9 mouse cellular contexts compared by ENCODE assay signal in the genomic region with DNA sequence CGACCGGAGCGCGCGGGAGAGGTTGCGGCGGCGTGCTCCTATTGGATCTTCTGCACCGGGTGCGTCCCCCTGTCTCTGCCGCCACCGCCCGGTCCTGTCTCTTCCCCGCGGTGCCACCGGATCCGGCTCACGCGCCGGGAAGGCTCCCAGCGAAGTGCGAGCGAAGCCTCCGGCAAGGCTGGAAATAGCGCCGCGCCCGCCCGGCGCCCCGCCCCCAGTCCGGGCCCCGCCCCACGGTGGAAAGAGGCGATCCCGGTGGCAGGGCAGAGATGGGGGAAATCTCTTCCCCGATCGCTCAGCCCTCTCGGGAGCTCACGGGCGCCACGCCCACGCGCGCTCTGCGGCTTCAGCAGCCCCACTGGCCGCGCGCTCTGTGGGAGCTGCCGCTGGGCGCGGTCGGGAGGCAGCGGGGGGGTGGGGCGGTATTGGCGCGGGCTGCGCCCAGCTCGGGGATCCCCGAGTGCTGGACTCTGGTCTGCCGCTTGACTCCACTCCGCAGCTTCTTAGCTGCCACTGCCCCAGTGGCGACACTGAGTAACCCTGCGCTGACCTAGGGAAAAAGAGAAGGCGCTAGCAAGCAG. TPM values are rescaled to one million over a fixed set of nuclear protein-coding genes. Genes with fewer than 3 reads are reported as not detected.
DNase-seq lines count a peak whose midpoint lies in the region; ATAC-seq and TF ChIP-seq lines count a peak whose summit lies in the region.
"Had no signal": no experiment of that assay in that cellular context is flagged by ENCODE, and none has a peak within 500 bp of the region (broad histone marks: within the 10 kb centered on the region; RNA-seq: fewer than 3 reads in every experiment).

A gene (minus strand): TSS at position 181 of the 581 bp plus-strand sequence.

- H3K4me3 ChIP-seq in forebrain, embryonic 10.5 days: peak within 1 kb of the TSS; percentile 71
- peak within 1 kb of the TSS; percentile 61 for H3K4me3 ChIP-seq in heart, embryonic 13.5 days
- H3K4me3 ChIP-seq in kidney, embryonic 16.5 days (ENCODE audit: low read length): peak within 1 kb of the TSS; percentile 71
- peak within 1 kb of the TSS; percentile 57 for H3K4me3 ChIP-seq in limb, embryonic 14.5 days (replicated peaks; ENCODE audit: low read length)
- peak within 1 kb of the TSS; percentile 57 for H3K4me3 ChIP-seq in midbrain, embryonic 15.5 days
- H3K4me3 ChIP-seq in stomach, embryonic 16.5 days (replicated peaks; ENCODE audit: low read length): peak within 1 kb of the TSS; percentile 55

- TF ChIP-seq POLR2A in limb, embryonic 14.5 days (IDR thresholded peaks at IDR 0.05; ENCODE audit: borderline replicate concordance, extremely low read depth, insufficient read depth, insufficient read length): no peak

- DNase-seq in thymus, postnatal 25 days: peak; percentile 8
- DNase-seq in thymus, postnatal 14 days: no peak
- peak; percentile 76 for DNase-seq in forebrain, embryonic 10.5 days (ENCODE audit: extremely low spot score, low spot score)
- peak; percentile 47 for DNase-seq in limb, embryonic 14.5 days (ENCODE audit: low spot score)

- peak within 1 kb of the TSS; percentile 80 for H3K27ac ChIP-seq in forebrain, embryonic 10.5 days
- no peak within 1 kb of the TSS for H3K27ac ChIP-seq in heart, embryonic 13.5 days (replicated peaks)
- no peak within 1 kb of the TSS for H3K27ac ChIP-seq in kidney, embryonic 16.5 days (ENCODE audit: low read length)
- H3K27ac ChIP-seq in limb, embryonic 14.5 days (replicated peaks; ENCODE audit: low read depth, low read length): no peak within 1 kb of the TSS
- H3K27ac ChIP-seq in midbrain, embryonic 15.5 days: peak within 1 kb of the TSS; percentile 16
- no peak within 1 kb of the TSS for H3K27ac ChIP-seq in stomach, embryonic 16.5 days (ENCODE audit: low read length)

- peaks cover 80% of the 10 kb centered on the region for H3K27me3 ChIP-seq in forebrain, embryonic 10.5 days (ENCODE audit: poor library complexity, severe bottlenecking)
- H3K27me3 ChIP-seq in heart, embryonic 13.5 days (replicated peaks): peaks cover 79% of the 10 kb centered on the region
- peaks cover 41% of the 10 kb centered on the region for H3K27me3 ChIP-seq in kidney, embryonic 16.5 days (ENCODE audit: insufficient read depth, low read length)
- H3K27me3 ChIP-seq in limb, embryonic 14.5 days (ENCODE audit: control insufficient read depth, insufficient read depth, low read length): peaks cover 45% of the 10 kb centered on the region
- H3K27me3 ChIP-seq in midbrain, embryonic 15.5 days (replicated peaks): peaks cover 32% of the 10 kb centered on the region
- H3K27me3 ChIP-seq in stomach, embryonic 16.5 days (ENCODE audit: control insufficient read depth, insufficient read depth, low read length): peaks cover 43% of the 10 kb centered on the region
- H3K27me3 ChIP-seq: CH12.LX had no signal

- H3K9ac ChIP-seq in heart, embryonic 13.5 days: peak within 1 kb of the TSS; percentile 65
- H3K9ac ChIP-seq in kidney, embryonic 16.5 days (replicated peaks; ENCODE audit: low read length): peak within 1 kb of the TSS; percentile 73
- H3K9ac ChIP-seq in limb, embryonic 14.5 days (ENCODE audit: low read depth, low read length, severe bottlenecking): peak within 1 kb of the TSS; percentile 48
- H3K9ac ChIP-seq in midbrain, embryonic 15.5 days: peak within 1 kb of the TSS; percentile 42
- peak within 1 kb of the TSS; percentile 60 for H3K9ac ChIP-seq in stomach, embryonic 16.5 days (ENCODE audit: low read length)

- H3K36me3 ChIP-seq in forebrain, embryonic 10.5 days (replicated peaks): no peaks in the 10 kb centered on the region
- H3K36me3 ChIP-seq in heart, embryonic 13.5 days: no peaks in the 10 kb centered on the region
- no peaks in the 10 kb centered on the region for H3K36me3 ChIP-seq in kidney, embryonic 16.5 days (ENCODE audit: insufficient read depth, low read length)
- no peaks in the 10 kb centered on the region for H3K36me3 ChIP-seq in limb, embryonic 14.5 days (ENCODE audit: control insufficient read depth, insufficient read depth, low read length)
- no peaks in the 10 kb centered on the region for H3K36me3 ChIP-seq in midbrain, embryonic 15.5 days (replicated peaks)
- no peaks in the 10 kb centered on the region for H3K36me3 ChIP-seq in stomach, embryonic 16.5 days (ENCODE audit: control insufficient read depth, insufficient read depth, low read length)

- peak within 1 kb of the TSS; percentile 85 for H3K4me2 ChIP-seq in heart, embryonic 13.5 days
- H3K4me2 ChIP-seq in kidney, embryonic 16.5 days (replicated peaks; ENCODE audit: low read depth, low read length): peak within 1 kb of the TSS; percentile 96
- peak within 1 kb of the TSS; percentile 94 for H3K4me2 ChIP-seq in limb, embryonic 14.5 days (replicated peaks; ENCODE audit: low read depth, low read length, severe bottlenecking)
- peak within 1 kb of the TSS; percentile 87 for H3K4me2 ChIP-seq in midbrain, embryonic 15.5 days
- peak within 1 kb of the TSS; percentile 91 for H3K4me2 ChIP-seq in stomach, embryonic 16.5 days (ENCODE audit: low read depth, low read length)

- H3K4me1 ChIP-seq in forebrain, embryonic 10.5 days: peaks cover 31% of the 10 kb centered on the region
- H3K4me1 ChIP-seq in heart, embryonic 13.5 days: peaks cover 19% of the 10 kb centered on the region
- H3K4me1 ChIP-seq in kidney, embryonic 16.5 days (ENCODE audit: insufficient read depth, low read length): peaks cover 12% of the 10 kb centered on the region
- H3K4me1 ChIP-seq in limb, embryonic 14.5 days (ENCODE audit: control insufficient read depth, insufficient read depth, low read length): peaks cover 6% of the 10 kb centered on the region; the same call in 1 of the 2 replicates
- peaks cover 36% of the 10 kb centered on the region for H3K4me1 ChIP-seq in midbrain, embryonic 15.5 days
- H3K4me1 ChIP-seq in stomach, embryonic 16.5 days (ENCODE audit: control insufficient read depth, insufficient read depth, low read length): 0 out of 2 replicates have a peak, but pooled peaks cover 8% of the 10 kb centered on the region

- WGBS in forebrain, embryonic 10.5 days: under 1% methylated on average over 65 of the region's 65 CpGs
- WGBS in heart, embryonic 13.5 days: under 1% methylated on average over 64 of the region's 65 CpGs
- under 1% methylated on average over 49 of the region's 65 CpGs for WGBS in kidney, embryonic 16.5 days
- WGBS in limb, embryonic 14.5 days: under 1% methylated on average over 45 of the region's 65 CpGs
- 0% methylated on average over 65 of the region's 65 CpGs for WGBS in midbrain, embryonic 15.5 days
- WGBS in stomach, embryonic 16.5 days: under 1% methylated on average over 65 of the region's 65 CpGs

- H3K9me3 ChIP-seq in forebrain, embryonic 10.5 days: peaks cover 4% of the 10 kb centered on the region; the same call in 1 of the 2 replicates
- no peaks in the 10 kb centered on the region for H3K9me3 ChIP-seq in heart, embryonic 13.5 days
- no peaks in the 10 kb centered on the region for H3K9me3 ChIP-seq in kidney, embryonic 16.5 days (ENCODE audit: low read length)
- no peaks in the 10 kb centered on the region for H3K9me3 ChIP-seq in limb, embryonic 14.5 days (ENCODE audit: control insufficient read depth, low read length)
- H3K9me3 ChIP-seq in midbrain, embryonic 15.5 days: no peaks in the 10 kb centered on the region
- H3K9me3 ChIP-seq in stomach, embryonic 16.5 days (replicated peaks; ENCODE audit: control insufficient read depth, low read length): no peaks in the 10 kb centered on the region

- ATAC-seq in heart, embryonic 13.5 days (ENCODE audit: extremely low read depth, insufficient number of reproducible peaks, low FRiP score, low TSS enrichment): peak; percentile 42; the same call in 1 of the 2 replicates
- peak; percentile 90 for ATAC-seq in kidney, embryonic 16.5 days (ENCODE audit: low FRiP score, low TSS enrichment)
- peak; percentile 72 for ATAC-seq in limb, embryonic 14.5 days (ENCODE audit: low FRiP score, low read depth)
- ATAC-seq in midbrain, embryonic 15.5 days (replicated peaks): peak; percentile 72
- peak; percentile 89 for ATAC-seq in stomach, embryonic 16.5 days (ENCODE audit: insufficient read depth, low FRiP score)

RNA-seq across cellular contexts. Expression of the gene that starts here (rescaled TPM):
- polyA plus RNA-seq in forebrain, embryonic 10.5 days (2016; fragmentation: Nextera tagmentation; extraction: Ambion mirVana): 4.3 and 5.7 TPM in 2 replicates
- 0.91 and 1.6 TPM in 2 replicates for polyA plus RNA-seq in heart, embryonic 13.5 days (2015; fragmentation: Nextera tagmentation; extraction: Ambion mirVana)
- polyA plus RNA-seq in kidney, embryonic 16.5 days (2015; fragmentation: Nextera tagmentation; extraction: Ambion mirVana): 15.4 and 16.5 TPM in 2 replicates
- polyA plus RNA-seq in limb, embryonic 14.5 days (2012; rRNA removed): 1.3 and 2.0 TPM in 2 replicates
- polyA plus RNA-seq in limb, embryonic 14.5 days (2014; fragmentation: Nextera tagmentation; extraction: Ambion mirVana): 0.80 and 1.1 TPM in 2 replicates
- polyA plus RNA-seq in midbrain, embryonic 15.5 days (2015; fragmentation: Nextera tagmentation; extraction: Ambion mirVana): 17.1 TPM in 2 replicates
- 2.8 and 3.0 TPM in 2 replicates for polyA plus RNA-seq in stomach, embryonic 16.5 days (2015; fragmentation: Nextera tagmentation; extraction: Ambion mirVana)

Comparison
In these comparisons a context has a peak if more than half of its experiments do, and no peak if none do; other contexts are left out.
1. H3K27ac ChIP-seq: peak in forebrain, embryonic 10.5 days (single experiment) and midbrain, embryonic 15.5 days (single experiment); none in heart, embryonic 13.5 days (single experiment), kidney, embryonic 16.5 days (single experiment), limb, embryonic 14.5 days (single experiment) and stomach, embryonic 16.5 days (single experiment).
2. Peak in every context shown above with its lines, with median percentiles within 50 percentile points of each other: H3K4me3 ChIP-seq, ATAC-seq, H3K4me2 ChIP-seq and H3K9ac ChIP-seq.